Mouse (Mus musculus) cerebellum, adult 2 months (tissue): ENCODE measurements around the gene Gm3591. TPM values are rescaled to one million over a fixed set of nuclear protein-coding genes. Genes with fewer than 3 reads are reported as not detected.
"Not testable (repeated sequence)": the region's sequence is repeated elsewhere in the genome, so short reads cannot be mapped to it uniquely, and the experiment has no call there.

Experiments
- DNase-seq, 2 experiments: peaks; one replicate each; pipeline ENCODE4 v3.0.0; 2021
- H3K27ac ChIP-seq: fragments of 200-500 bp; 2 replicates; pipeline ENCODE4 v1.5.1; 2012; ENCODE audit warnings: low read length, control low read depth, inconsistent platforms; ENCODE audit not compliant: insufficient read depth
- H3K27me3 ChIP-seq: fragments of 200-500 bp; 2 replicates; pipeline ENCODE4 v1.6.1; 2012; ENCODE audit warnings: inconsistent platforms, mild to moderate bottlenecking, low read length, moderate library complexity; ENCODE audit not compliant: control insufficient read depth, insufficient read depth
- H3K4me1 ChIP-seq: fragments of 200-500 bp; 2 replicates; pipeline ENCODE4 v1.6.1; 2011; ENCODE audit warnings: low read length; ENCODE audit not compliant: control insufficient read depth, insufficient read depth
- H3K4me3 ChIP-seq: fragments of 200-500 bp; replicated peaks from 2 replicates; pipeline ENCODE3; 2011; ENCODE audit warnings: mild to moderate bottlenecking, low read depth, low read length, control low read depth; ENCODE audit not compliant: insufficient read depth
- WGBS: fragments of 180-500 bp; shearing (Covaris S2); methylation state at CpG from one replicate; pipeline ENCODE4 v1.1.7; 2018; 5-methylcytosine and 5-hydroxymethylcytosine counted together
- polyA plus RNA-seq: library from polyadenylated mRNA; depleted of rRNA; stranded (reverse); fragments of >200 nt; gene quantifications from 2 replicates; pipeline ENCODE4 v1.2.3, GENCODE M21; 2012; rRNA removed

The Gm3591 gene
- 0.17 and 0.52 TPM in 2 replicates for polyA plus RNA-seq

DNA sequence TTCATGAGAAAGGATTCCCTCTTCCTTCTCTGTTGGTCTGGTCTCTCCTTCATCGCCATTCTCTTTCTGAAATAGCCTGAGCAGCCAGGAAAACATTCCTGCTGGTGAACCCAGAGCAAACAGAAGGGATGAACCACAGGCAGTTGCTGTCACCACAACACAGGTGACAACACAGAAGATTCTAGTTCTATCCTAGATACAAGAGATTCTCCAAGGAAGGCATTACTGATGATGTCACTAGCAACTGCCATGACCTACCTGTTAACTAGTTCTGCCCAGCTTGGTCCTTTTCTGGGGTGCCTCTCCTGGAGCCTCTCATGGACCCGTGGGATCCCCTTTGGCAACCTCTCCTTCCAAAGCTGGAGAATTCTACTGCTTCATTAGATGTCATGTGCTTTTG is at the start of gene Gm3591:
Gene Gm3591, minus strand, starts transcription at position 101 of the 400 bp plus-strand sequence.
- DNase-seq, H3K4me3 ChIP-seq, H3K27me3 ChIP-seq, H3K27ac ChIP-seq, H3K4me1 ChIP-seq: not testable (repeated sequence)
- no CpG with 5 or more reads among the region's 2 CpGs for whole genome bisulfite sequencing

DNA sequence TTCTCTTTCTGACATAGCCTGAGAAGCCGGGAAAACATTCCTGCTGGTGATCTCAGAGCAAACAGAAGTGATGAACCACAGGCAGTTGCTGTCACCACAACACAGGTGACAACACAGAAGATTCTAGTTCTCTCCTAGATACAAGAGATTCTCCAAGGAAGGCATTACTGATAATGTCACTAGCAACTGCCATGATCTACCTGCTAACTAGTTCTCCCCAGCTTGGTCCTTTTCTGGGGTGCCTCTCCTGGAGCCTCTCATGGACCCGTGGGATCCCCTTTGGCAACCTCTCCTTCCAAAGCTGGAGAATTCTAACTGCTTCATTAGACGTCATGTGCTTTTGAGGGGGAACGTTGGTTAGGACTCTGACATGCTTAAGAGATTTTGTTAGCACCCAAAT is 32.2 kb upstream of the Gm3591 start, which contains the start of gene Gm3594:
Gene Gm3594, minus strand, starts transcription at position 101 of the 400 bp plus-strand sequence.
- not testable (repeated sequence) for DNase-seq, H3K4me3 ChIP-seq, H3K4me1 ChIP-seq, H3K27me3 ChIP-seq, H3K27ac ChIP-seq
- no CpG with 5 or more reads among the region's 4 CpGs for WGBS

DNA sequence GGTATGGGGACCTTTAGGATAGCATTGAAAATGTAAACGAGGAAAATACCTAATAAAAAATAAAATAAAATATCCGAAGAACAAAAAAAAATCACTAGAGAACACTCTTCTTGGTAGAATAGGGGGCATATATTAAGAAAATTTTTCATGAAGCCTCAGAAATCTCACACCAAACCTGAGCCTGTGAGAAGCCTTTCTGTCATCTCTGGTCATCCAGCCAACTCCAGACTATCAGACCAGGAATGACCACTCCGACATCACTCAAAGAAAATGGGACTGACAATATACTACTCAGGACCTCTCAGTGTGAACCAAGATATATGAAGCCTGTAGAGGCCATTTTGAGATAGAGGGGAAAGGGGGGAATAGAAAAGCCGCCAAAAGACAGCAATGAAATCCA is 28.5 kb upstream of the Gm3591 start:
- H3K4me1 ChIP-seq = not testable (repeated sequence)

DNA sequence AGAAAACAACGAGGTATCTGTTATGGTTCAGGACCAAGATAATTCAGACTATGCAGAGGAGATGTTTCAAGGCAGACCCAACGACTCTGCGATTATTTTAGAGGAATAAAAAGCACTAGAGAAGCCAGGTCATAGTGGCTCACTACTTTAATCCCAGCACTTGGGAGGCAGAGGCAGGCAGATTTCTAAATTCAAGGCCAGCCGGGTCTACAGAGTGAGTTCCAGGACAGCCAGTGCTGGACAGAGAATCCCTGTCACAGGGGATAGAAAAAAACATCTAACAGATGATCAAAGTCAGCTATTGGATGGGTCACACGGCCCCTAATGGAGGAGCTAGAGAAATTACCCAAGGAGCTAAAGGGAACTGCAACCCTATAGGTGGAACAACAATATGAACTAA is 27.9 kb upstream of the Gm3591 start:
- WGBS = 69% methylated on average over 2 of the region's 5 CpGs
- not testable (repeated sequence) for H3K4me3 ChIP-seq, H3K4me1 ChIP-seq, H3K27me3 ChIP-seq, H3K27ac ChIP-seq
- DNase-seq = peak; percentile 0 to 7

More for the DNA sequence above, 28.5 kb upstream of the Gm3591 start:
- peak in 1 of 2 experiments; percentile 2 for DNase-seq
- not testable (repeated sequence) for H3K27ac ChIP-seq, H3K27me3 ChIP-seq, H3K4me3 ChIP-seq
- 68% methylated on average over 2 of the region's 4 CpGs for WGBS

DNA sequence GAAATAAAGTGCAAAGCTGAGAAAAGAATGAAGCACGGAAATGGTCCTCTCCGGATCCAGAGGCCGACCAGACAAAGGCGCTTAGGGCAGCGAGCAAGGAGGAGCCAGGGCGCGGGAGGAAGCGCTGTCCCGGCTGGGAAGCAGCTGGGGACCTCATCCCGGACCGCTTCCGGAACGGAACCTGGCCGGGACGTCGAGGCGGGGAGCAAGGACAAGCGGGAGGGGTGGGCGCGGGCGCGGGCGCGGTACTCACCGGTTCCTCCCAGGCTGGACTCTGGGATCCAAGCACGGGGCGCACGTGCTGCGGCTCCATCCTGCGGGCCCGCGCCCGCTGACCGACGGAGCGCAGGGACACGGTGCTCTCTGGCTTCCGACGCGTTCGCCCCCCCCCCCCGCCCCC is 14.5 kb upstream of the Gm3591 start:
- not testable (repeated sequence) for H3K4me1 ChIP-seq, H3K27ac ChIP-seq, H3K4me3 ChIP-seq, H3K27me3 ChIP-seq
- WGBS = 17% methylated on average over 23 of the region's 42 CpGs
- peak; percentile 0 to 10 for DNase-seq

DNA sequence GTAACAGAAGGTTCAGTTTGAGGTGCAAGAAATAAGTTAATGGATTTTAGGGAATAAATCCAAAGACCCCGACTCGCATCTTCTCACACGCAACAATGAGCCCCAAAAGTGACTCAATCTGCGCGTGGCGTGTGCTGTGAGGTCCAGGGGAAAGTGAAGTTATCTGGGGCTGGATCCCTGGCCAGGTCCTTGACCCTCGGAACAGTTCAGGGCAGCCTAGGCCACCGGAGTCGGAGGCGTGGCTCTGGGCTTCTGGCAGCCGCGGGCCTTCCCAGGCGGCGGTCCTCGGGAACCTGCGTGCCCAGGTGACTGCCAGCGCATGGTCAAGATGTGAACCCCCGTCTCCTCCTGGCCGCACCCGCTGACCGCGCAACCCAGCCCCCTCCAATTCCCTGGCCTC is 14.1 kb upstream of the Gm3591 start:
- H3K4me1 ChIP-seq, H3K4me3 ChIP-seq, H3K27ac ChIP-seq, H3K27me3 ChIP-seq: not testable (repeated sequence)
- DNase-seq = peak in 1 of 2 experiments; percentile 7
- 29% methylated on average over 22 of the region's 22 CpGs for WGBS

DNA sequence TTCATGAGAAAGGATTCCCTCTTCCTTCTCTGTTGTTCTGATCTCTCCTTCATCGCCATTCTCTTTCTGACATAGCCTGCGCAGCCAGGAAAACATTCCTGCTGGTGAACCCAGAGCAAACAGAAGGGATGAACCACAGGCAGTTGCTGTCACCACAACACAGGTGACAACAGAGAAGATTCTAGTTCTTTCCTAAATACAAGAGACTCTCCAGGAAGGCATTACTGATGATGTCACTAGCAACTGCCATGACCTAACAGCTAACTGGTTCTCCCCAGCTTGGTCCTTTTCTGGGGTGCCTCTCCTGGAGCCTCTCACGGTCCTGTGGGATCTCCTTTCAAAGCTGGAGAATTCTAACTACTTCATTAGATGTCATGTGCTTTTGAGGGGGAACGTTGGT is 22.1 kb downstream of the Gm3591 start, which contains the start of gene Gm16440:
Gene Gm16440, minus strand, starts transcription at position 101 of the 400 bp plus-strand sequence.
- H3K27ac ChIP-seq, H3K27me3 ChIP-seq, H3K4me1 ChIP-seq, H3K4me3 ChIP-seq, DNase-seq: not testable (repeated sequence)
- 94% methylated on average over 2 of the region's 4 CpGs for WGBS

Other genes starting within 250 kb of the Gm3591 start
- gene Gm21560, start 193.2 kb downstream of the Gm3591 start, polyA plus RNA-seq = not detected in 2 replicates
- gene Gm3411, start 125.2 kb downstream of the Gm3591 start, polyA plus RNA-seq = 0.32 and 0.33 TPM in 2 replicates
- gene Gm21103, start 107.6 kb downstream of the Gm3591 start, polyA plus RNA-seq = not detected in 2 replicates
- gene Gm3618, start 68.8 kb downstream of the Gm3591 start, polyA plus RNA-seq = not detected in 2 replicates
- not detected in 2 replicates for gene Gm16440, start 22.2 kb downstream of the Gm3591 start, polyA plus RNA-seq
- not detected in 2 replicates for gene Gm3594, start 32.1 kb upstream of the Gm3591 start, polyA plus RNA-seq
- gene Gm8356, start 124.8 kb upstream of the Gm3591 start, polyA plus RNA-seq = not detected in 2 replicates
- gene Gm3629, start 178.1 kb upstream of the Gm3591 start, polyA plus RNA-seq = 0.25 and 0.47 TPM in 2 replicates
- gene Gm3460, start 209.9 kb upstream of the Gm3591 start, polyA plus RNA-seq = 0.90 and 1.1 TPM in 2 replicates